Mouse (Mus musculus) natural killer cell, adult 2 months (primary cell): ENCODE measurements around the gene Dpy19l3.

Experiments used
- DNase-seq, 2 experiments: peaks; one replicate each; pipeline ENCODE4 v3.0.0; 2022; ENCODE audit warnings: low spot score in 2 of 2

Dpy19l3 gene

DNA sequence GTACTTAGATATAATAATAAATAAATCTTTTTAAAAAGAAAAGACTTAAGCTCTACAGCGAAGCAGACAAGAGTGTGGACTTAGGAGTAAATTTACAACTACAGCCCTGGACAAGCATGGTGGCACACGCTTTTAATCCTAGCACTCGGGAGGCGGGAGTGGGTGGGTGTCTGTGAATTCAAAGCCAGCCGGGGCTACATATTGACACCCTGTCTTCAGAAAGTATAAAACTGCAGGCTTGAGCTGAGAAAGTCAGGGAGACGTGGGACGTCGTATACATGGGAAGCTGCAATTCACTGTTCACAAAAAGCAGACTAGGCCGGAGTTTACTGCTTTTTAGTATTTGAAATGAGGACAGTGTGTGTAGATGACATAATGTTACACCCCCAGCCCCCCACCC is 117.4 kb downstream of the Dpy19l3 start:
- no peak for DNase-seq

DNA sequence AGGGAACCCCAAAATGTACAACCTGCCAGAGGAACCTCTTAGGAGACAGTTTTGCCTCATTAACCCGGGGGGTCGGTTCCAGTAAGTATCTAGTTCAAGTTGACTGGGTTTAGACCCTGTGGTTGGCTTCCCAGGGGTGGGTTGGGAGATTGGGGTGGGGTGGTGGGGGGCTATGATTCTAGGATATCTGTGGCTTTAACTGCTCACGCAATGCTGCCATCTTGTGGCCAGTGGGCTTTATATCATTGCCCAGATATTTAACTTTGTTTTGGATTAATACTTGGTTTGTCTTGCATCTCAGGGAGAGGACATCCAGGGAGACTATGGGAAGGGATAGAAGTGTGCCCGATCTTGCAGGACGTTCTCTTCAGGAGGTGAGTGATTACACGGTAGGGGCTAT is 118.0 kb downstream of the Dpy19l3 start:
- peak in 1 of 2 experiments; percentile 15 for DNase-seq
